Mouse (Mus musculus) kidney, adult 2 months (tissue): ENCODE measurements around the gene Ciao2a.

Experiments
- CTCF ChIP-seq: fragments of 200-500 bp; conservative IDR thresholded peaks from 2 replicates; pipeline ENCODE4 v1.5.1; 2011; ENCODE audit warnings: low read depth, mild to moderate bottlenecking, control low read depth, low read length, moderate library complexity, mixed read lengths; ENCODE audit not compliant: insufficient read depth, insufficient read length
- POLR2A ChIP-seq: fragments of 200-500 bp; IDR thresholded peaks from one replicate; pipeline ENCODE4 v1.6.1; 2011; ENCODE audit warnings: low read depth, low read length, control low read depth

DNA sequence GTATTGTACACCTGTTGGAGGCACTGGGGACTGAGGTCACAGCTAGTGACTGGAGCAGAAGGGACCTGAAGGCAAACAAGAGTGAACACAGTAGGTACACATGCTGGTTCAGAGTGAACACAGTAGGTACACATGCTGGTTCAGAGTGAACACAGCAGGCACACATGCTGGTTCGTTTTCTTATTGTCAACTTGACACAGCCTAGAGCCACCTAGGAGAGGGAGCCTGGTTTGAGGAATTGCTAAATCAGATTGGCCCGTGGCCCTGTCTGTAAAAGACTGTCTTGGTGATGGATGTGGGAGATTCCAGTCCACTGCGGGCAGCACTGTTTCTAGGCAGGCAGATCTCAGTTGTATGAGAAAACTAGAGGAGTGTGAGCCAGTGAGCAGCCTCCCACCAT lies 56.6 kb downstream of the Ciao2a start:
- TF ChIP-seq CTCF (no peak), POLR2A (no peak)
